Mouse (Mus musculus) erythroblast, embryonic 14.5 days (primary cell): Measurements from ENCODE around the gene Gm11361.

Source experiments
- GATA1 ChIP-seq: IDR thresholded peaks from 2 replicates; pipeline ENCODE4 v1.6.1; 2012; ENCODE audit warnings: low read length, inconsistent platforms, mixed read lengths
- TAL1 ChIP-seq: IDR thresholded peaks from 3 replicates; pipeline ENCODE4 v1.6.1; 2012; ENCODE audit warnings: low read length, inconsistent platforms, mixed read lengths

GRCm38 (mm10) chr13:28294757-28295361, 37.5 kb downstream of the Gm11361 start:
- TF ChIP-seq GATA1 (no peak), TAL1 (no peak)
